Mouse (Mus musculus) midbrain, postnatal 0 days (tissue): ENCODE results near the gene Cd40. TPM values are rescaled to one million over a fixed set of nuclear protein-coding genes. Genes with fewer than 3 reads are reported as not detected.

ENCODE experiments used
- ATAC-seq: fragments of 200-750 bp; cut with Nextera tagmentation; 2 replicates; pipeline ENCODE4 v1.8.0; 2017; ENCODE audit warnings: moderate number of reproducible peaks, mild to moderate bottlenecking, moderate TSS enrichment, moderate library complexity; ENCODE audit not compliant: low FRiP score
- DNase-seq: peaks from one replicate; pipeline ENCODE4 v3.0.0-alpha.2; 2015; ENCODE audit warnings: low spot score
- H3K27ac ChIP-seq: fragments of 300-500 bp; sonication (generic); 2 replicates; pipeline ENCODE4 v1.5.1; 2014; ENCODE audit warnings: low read depth, mild to moderate bottlenecking, low read length, mixed read lengths
- H3K27me3 ChIP-seq: fragments of 300-500 bp; sonication (generic); 2 replicates; pipeline ENCODE4 v1.6.1; 2014; ENCODE audit warnings: low read length, control low read depth, mixed read lengths; ENCODE audit not compliant: insufficient read depth
- H3K36me3 ChIP-seq: fragments of 300-500 bp; sonication (generic); 2 replicates; pipeline ENCODE4 v1.6.1; 2014; ENCODE audit warnings: low read length, control low read depth, mixed read lengths; ENCODE audit not compliant: insufficient read depth
- H3K4me1 ChIP-seq: fragments of 300-500 bp; sonication (generic); 2 replicates; pipeline ENCODE4 v1.6.1; 2014; ENCODE audit warnings: mild to moderate bottlenecking, control low read depth, antibody characterized with exemption, low read length, mixed read lengths; ENCODE audit not compliant: insufficient read depth
- H3K4me2 ChIP-seq: fragments of 300-500 bp; sonication (generic); 2 replicates; pipeline ENCODE4 v1.6.1; 2014; ENCODE audit warnings: low read depth, mild to moderate bottlenecking, low read length, mixed read lengths; ENCODE audit not compliant: poor library complexity, severe bottlenecking
- H3K4me3 ChIP-seq: fragments of 300-500 bp; sonication (generic); 2 replicates; pipeline ENCODE4 v1.5.1; 2014; ENCODE audit warnings: low read depth, mild to moderate bottlenecking, low read length, moderate library complexity
- H3K9ac ChIP-seq: fragments of 300-500 bp; sonication (generic); replicated peaks from 2 replicates; pipeline ENCODE4 v1.6.1; 2014; ENCODE audit warnings: mild to moderate bottlenecking, low read length, moderate library complexity, mixed read lengths; ENCODE audit not compliant: poor library complexity, severe bottlenecking
- H3K9me3 ChIP-seq: fragments of 300-500 bp; sonication (generic); 2 replicates; pipeline ENCODE4 v1.6.1; 2016; ENCODE audit warnings: low read length, control low read depth
- CTCF ChIP-seq: IDR thresholded peaks from 2 replicates; pipeline ENCODE4 v1.5.1; 2016; ENCODE audit warnings: antibody characterized with exemption, mild to moderate bottlenecking
- WGBS: fragments of 180-500 bp; shearing (Covaris S2); extraction: QIAGEN DNeasy Blood & Tissue Kit; methylation state at CpG from one replicate; pipeline ENCODE4 v1.1.7; 2014; 5-methylcytosine and 5-hydroxymethylcytosine counted together
- polyA plus RNA-seq: library from polyadenylated mRNA; unstranded; fragments of >200 nt; fragmentation: Nextera tagmentation; extraction: Ambion mirVana; gene quantifications from 2 replicates; pipeline ENCODE4 v1.2.1, GENCODE M21; 2015
- total RNA-seq: library from RNA; depleted of rRNA; stranded (reverse); fragments of >200 nt; gene quantifications from 2 replicates; pipeline ENCODE4 v1.2.3, GENCODE M21; 2014

The Cd40 gene
- total and polyA plus RNA-seq, 2 experiments from 2014 or later, result 4.4 to 5.9 TPM

DNA sequence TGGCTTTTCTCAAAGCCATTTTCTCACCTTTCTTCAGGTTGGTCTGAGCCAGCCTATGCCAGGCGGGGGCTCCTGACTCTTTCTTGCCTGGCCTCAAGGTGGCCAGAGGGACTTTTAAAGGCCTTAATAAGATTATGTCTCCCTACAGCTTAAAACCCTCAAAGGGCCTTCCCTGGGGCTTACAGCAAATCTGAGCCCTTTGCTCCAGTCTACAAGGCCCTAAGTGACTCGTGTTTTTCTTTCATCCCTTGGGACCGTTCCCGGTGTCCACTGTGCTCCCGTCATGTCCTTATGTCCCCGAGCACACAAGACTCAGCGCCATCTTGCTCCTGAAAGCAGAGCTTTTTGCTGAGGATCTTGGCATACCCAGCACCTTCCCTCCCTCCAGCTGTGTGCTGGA, 25.8 kb downstream of the Cd40 start:
- Histone ChIP-seq H3K27me3 (no peaks in the 10 kb centered on the region), H3K4me1 (no peaks in the 10 kb centered on the region; the same call in 1 of the 2 replicates), H3K9ac (no peak overlapping the region), H3K9me3 (no peaks in the 10 kb centered on the region), H3K36me3 (no peaks in the 10 kb centered on the region), H3K27ac (no peak overlapping the region), H3K4me2 (no peak overlapping the region), H3K4me3 (no peak overlapping the region)
- ATAC-seq (no peak), DNase-seq (no peak)
- no peak for TF ChIP-seq CTCF
- 14% methylated on average over 7 of the region's 7 CpGs for WGBS

DNA sequence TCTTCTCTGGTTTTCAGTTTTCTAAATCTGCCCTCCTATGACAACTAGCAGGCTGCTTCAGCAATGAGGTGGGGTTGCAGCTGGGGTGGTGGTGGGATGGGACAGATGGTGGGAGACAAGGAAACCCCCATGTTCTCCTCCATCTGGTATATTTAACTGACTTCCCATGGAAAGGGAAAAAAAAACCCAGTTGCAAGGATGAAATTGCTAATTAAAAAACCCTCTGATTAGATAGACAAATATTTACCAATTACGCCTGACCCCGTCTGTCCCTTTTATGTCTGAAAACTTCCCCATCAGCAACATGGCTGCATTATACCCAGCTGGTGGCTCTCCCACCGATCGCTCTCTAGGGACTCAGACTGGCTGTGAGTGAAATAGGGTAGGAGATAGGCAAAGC, 31.2 kb downstream of the Cd40 start:
- WGBS, result 86% methylated on average over 4 of the region's 4 CpGs
- H3K4me3 ChIP-seq, result no peak overlapping the region
- DNase-seq (no peak), ATAC-seq (no peak)
- H3K4me2 ChIP-seq, result no peak overlapping the region
- H3K36me3 ChIP-seq, result no peaks in the 10 kb centered on the region
- no peaks in the 10 kb centered on the region for H3K9me3 ChIP-seq
- no peak for TF ChIP-seq CTCF
- no peak overlapping the region for H3K27ac ChIP-seq
- H3K27me3 ChIP-seq, result no peaks in the 10 kb centered on the region
- H3K9ac ChIP-seq, result no peak overlapping the region
- no peaks in the 10 kb centered on the region for H3K4me1 ChIP-seq

DNA sequence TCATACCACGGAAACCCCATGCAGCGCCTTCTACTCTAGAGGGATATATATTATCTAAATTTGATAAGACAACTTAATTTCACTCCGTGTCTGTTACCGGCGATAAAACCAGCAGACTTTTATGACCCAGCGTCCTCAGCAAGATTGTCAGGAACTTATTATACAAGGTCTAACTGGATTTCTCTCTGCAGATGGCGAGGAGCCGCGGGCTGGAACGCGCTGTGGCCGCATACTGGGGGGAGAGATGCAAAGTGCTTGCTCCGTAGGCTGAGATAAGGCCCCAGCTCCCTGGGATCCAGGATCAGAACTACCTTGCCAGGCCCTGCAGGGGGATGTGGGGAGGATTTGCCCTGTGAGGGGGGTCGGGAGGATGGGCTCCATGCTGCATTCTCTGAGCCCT, 34.0 kb downstream of the Cd40 start:
- H3K9ac ChIP-seq, result no peak overlapping the region
- ATAC-seq (no peak), DNase-seq (no peak)
- 38% methylated on average over 14 of the region's 14 CpGs for WGBS
- H3K27me3 ChIP-seq, result no peaks in the 10 kb centered on the region
- H3K36me3 ChIP-seq, result no peaks in the 10 kb centered on the region
- no peak overlapping the region for H3K4me2 ChIP-seq
- TF ChIP-seq CTCF, result no peak
- no peaks in the 10 kb centered on the region; the same call in 1 of the 2 replicates for H3K4me1 ChIP-seq
- no peaks in the 10 kb centered on the region for H3K9me3 ChIP-seq
- H3K4me3 ChIP-seq, result no peak overlapping the region
- no peak overlapping the region for H3K27ac ChIP-seq

DNA sequence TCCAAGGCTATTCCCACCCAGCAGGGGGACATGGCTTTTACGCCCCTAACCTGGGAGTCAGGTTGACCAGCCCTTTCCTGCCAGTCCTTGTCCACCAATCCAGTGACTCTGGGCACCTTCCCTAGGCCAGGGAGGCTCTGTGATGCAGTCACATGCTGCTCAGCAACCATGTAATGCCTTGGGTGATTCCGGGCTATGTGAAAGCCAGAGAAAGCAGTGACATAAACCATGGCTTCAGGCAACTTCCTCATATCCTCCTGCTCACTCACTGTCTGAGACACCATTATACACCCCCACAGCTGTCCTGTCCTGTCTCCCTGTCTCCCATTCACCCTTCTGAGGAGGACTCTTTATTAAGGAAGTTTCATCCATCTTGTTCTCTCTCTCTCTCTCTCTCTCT, 35.2 kb downstream of the Cd40 start, which contains the start of gene 1700025C18Rik:
TSS of gene 1700025C18Rik (minus strand) at position 101 of the 400 bp plus-strand sequence.
- WGBS, result 87% methylated on average over 2 of the region's 2 CpGs

DNA sequence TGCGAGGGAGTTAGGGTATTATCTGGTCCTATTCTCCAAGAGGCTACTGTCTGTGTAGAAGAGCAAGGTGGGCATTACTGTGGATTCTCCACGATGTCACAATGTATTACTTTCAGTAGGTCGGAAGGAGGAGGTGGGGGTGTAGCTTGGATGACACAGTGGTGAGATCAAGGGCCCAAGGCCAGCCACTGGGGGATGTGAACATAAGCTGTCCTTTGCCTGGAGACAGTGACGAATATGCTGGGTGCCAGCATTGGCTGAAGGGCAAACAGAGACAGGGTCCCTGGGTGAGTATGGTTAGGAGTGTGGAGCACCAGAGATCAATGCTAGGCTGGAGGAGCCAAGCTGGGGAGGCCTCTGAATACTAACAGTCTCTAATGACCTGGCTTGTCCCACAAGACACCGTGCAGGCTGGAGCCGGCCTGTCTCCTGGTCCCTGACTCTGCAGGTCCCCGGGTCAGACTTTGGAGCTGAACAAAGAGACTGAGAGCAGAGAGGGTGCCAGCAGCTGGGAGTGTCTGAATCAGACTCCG, 36.1 kb downstream of the Cd40 start:
- DNase-seq, result no peak
- Histone ChIP-seq H3K4me1 (no peaks in the 10 kb centered on the region; the same call in 1 of the 2 replicates), H3K9me3 (no peaks in the 10 kb centered on the region), H3K27ac (no peak overlapping the region), H3K9ac (no peak overlapping the region), H3K4me3 (no peak overlapping the region), H3K27me3 (no peaks in the 10 kb centered on the region), H3K36me3 (no peaks in the 10 kb centered on the region), H3K4me2 (no peak overlapping the region)
- 70% methylated on average over 8 of the region's 8 CpGs for WGBS
- TF ChIP-seq CTCF, result no peak
- ATAC-seq, result no peak

More for the DNA sequence above, 35.2 kb downstream of the Cd40 start, which contains the start of gene 1700025C18Rik:
- Histone ChIP-seq H3K27ac (no peak within 1 kb of the TSS), H3K9ac (no peak within 1 kb of the TSS), H3K4me1 (no peaks in the 10 kb centered on the region; the same call in 1 of the 2 replicates), H3K4me3 (no peak within 1 kb of the TSS), H3K36me3 (no peaks in the 10 kb centered on the region), H3K4me2 (no peak within 1 kb of the TSS), H3K9me3 (no peaks in the 10 kb centered on the region), H3K27me3 (no peaks in the 10 kb centered on the region)
- no peak for DNase-seq
- ATAC-seq, result no peak
- TF ChIP-seq CTCF, result no peak

DNA sequence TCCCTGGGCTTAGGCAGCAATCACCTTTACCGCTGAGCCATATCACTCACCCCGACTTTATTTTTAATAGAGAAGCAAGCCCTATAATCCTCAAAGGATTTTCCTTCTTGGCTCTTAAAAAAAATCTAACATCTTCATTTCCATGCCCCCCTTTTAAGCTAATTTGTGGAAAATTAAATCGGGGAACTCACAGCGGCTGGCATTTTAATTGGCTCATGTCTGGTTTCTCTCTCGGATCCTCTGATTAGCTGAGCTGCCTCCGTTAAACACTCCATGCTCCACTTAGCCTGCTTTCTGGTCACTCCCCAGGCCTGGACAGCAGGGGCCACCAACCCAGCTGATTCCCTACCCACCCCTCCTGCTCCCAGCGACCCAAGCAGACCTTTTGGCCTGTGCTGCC, 37.0 kb downstream of the Cd40 start:
- 43% methylated on average over 7 of the region's 7 CpGs for WGBS

More for the DNA sequence above, 37.0 kb downstream of the Cd40 start:
- Histone ChIP-seq H3K27me3 (no peaks in the 10 kb centered on the region), H3K4me2 (no peak overlapping the region), H3K4me1 (no peaks in the 10 kb centered on the region; the same call in 1 of the 2 replicates), H3K9me3 (no peaks in the 10 kb centered on the region), H3K36me3 (no peaks in the 10 kb centered on the region), H3K4me3 (no peak overlapping the region), H3K27ac (no peak overlapping the region), H3K9ac (no peak overlapping the region)
- DNase-seq (no peak), ATAC-seq (no peak)
- no peak for TF ChIP-seq CTCF
